Mouse (Mus musculus) midbrain, embryonic 14.5 days (tissue): ENCODE data around the gene Dtx1. TPM values are rescaled to one million over a fixed set of nuclear protein-coding genes. Genes with fewer than 3 reads are reported as not detected.

Experiments used
- ATAC-seq: fragments of 200-750 bp; cut with Nextera tagmentation; 2 replicates; pipeline ENCODE4 v1.8.0; 2017; ENCODE audit warnings: moderate number of reproducible peaks, moderate library complexity; ENCODE audit not compliant: low FRiP score, low TSS enrichment
- DNase-seq: peaks from one replicate; pipeline ENCODE4 v3.0.0-alpha.2; 2015
- H3K27ac ChIP-seq: fragments of 300-500 bp; sonication (generic); replicated peaks from 2 replicates; pipeline ENCODE4 v1.5.1; 2014; ENCODE audit warnings: mild to moderate bottlenecking, low read depth, low read length, moderate library complexity
- H3K27me3 ChIP-seq: fragments of 300-500 bp; sonication (generic); 2 replicates; pipeline ENCODE4 v1.6.1; 2014; ENCODE audit warnings: low read length, control low read depth, mixed read lengths; ENCODE audit not compliant: control insufficient read depth, insufficient read depth
- H3K36me3 ChIP-seq: fragments of 300-500 bp; sonication (generic); 2 replicates; pipeline ENCODE4 v1.6.1; 2014; ENCODE audit warnings: low read length, control low read depth; ENCODE audit not compliant: control insufficient read depth, insufficient read depth
- H3K4me1 ChIP-seq: fragments of 300-500 bp; sonication (generic); 2 replicates; pipeline ENCODE4 v1.6.1; 2014; ENCODE audit warnings: mild to moderate bottlenecking, antibody characterized with exemption, low read length, control low read depth; ENCODE audit not compliant: control insufficient read depth, insufficient read depth
- H3K4me2 ChIP-seq: fragments of 300-500 bp; sonication (generic); 2 replicates; pipeline ENCODE4 v1.6.1; 2014; ENCODE audit warnings: mild to moderate bottlenecking, low read length, moderate library complexity
- H3K4me3 ChIP-seq: fragments of 300-500 bp; sonication (generic); replicated peaks from 2 replicates; pipeline ENCODE4 v1.5.1; 2014; ENCODE audit warnings: low read depth, low read length
- H3K9ac ChIP-seq: fragments of 300-500 bp; sonication (generic); replicated peaks from 2 replicates; pipeline ENCODE4 v1.6.1; 2014; ENCODE audit warnings: mild to moderate bottlenecking, low read length, moderate library complexity
- H3K9me3 ChIP-seq: fragments of 300-500 bp; sonication (generic); 2 replicates; pipeline ENCODE4 v1.6.1; 2016; ENCODE audit warnings: low read length, control low read depth, mixed read lengths; ENCODE audit not compliant: control insufficient read depth
- WGBS: fragments of 180-500 bp; shearing (Covaris S2); extraction: QIAGEN DNeasy Blood & Tissue Kit; methylation state at CpG from one replicate; pipeline ENCODE4 v1.1.7; 2014; 5-methylcytosine and 5-hydroxymethylcytosine counted together
- polyA plus RNA-seq: library from polyadenylated mRNA; unstranded; fragments of >200 nt; fragmentation: Nextera tagmentation; extraction: Ambion mirVana; gene quantifications from 2 replicates; pipeline ENCODE4 v1.2.1, GENCODE M21; 2014

Dtx1 gene
- polyA plus RNA-seq, 1 experiment from 2014 or later: 50.0 TPM

GRCm38 (mm10) chr5:120711416-120711815 is 311 bp downstream of the Dtx1 start:
- H3K4me1 ChIP-seq: peaks cover 26% of the 10 kb centered on the region
- peak overlapping the region; percentile 94 for H3K9ac ChIP-seq
- DNase-seq: peak; percentile 80
- H3K36me3 ChIP-seq: no peaks in the 10 kb centered on the region
- no peak for ATAC-seq
- 2% methylated on average over 43 of the region's 43 CpGs for WGBS
- no peaks in the 10 kb centered on the region for H3K9me3 ChIP-seq
- peaks cover 4% of the 10 kb centered on the region; the same call in 1 of the 2 replicates for H3K27me3 ChIP-seq
- peak overlapping the region; percentile 82 for H3K4me2 ChIP-seq
- H3K27ac ChIP-seq: peak overlapping the region; percentile 90
- peak overlapping the region; percentile 67 for H3K4me3 ChIP-seq

GRCm38 (mm10) chr5:120710826-120711248 is 890 bp downstream of the Dtx1 start:
- WGBS: under 1% methylated on average over 33 of the region's 34 CpGs
- Histone ChIP-seq H3K9me3 (no peaks in the 10 kb centered on the region), H3K27ac (peak overlapping the region; percentile 90), H3K27me3 (peaks cover 4% of the 10 kb centered on the region; the same call in 1 of the 2 replicates), H3K4me3 (peak overlapping the region; percentile 67), H3K4me1 (peaks cover 26% of the 10 kb centered on the region), H3K9ac (peak overlapping the region; percentile 94), H3K4me2 (peak overlapping the region; percentile 82), H3K36me3 (no peaks in the 10 kb centered on the region)
- DNase-seq (peak; percentile 73), ATAC-seq (peak; percentile 32; the same call in 1 of the 2 replicates)

GRCm38 (mm10) chr5:120710161-120710825 is 1.4 kb downstream of the Dtx1 start:
- H3K4me1 ChIP-seq: peaks cover 26% of the 10 kb centered on the region
- DNase-seq (peak; percentile 77), ATAC-seq (peak; percentile 28)
- under 1% methylated on average over 40 of the region's 40 CpGs for WGBS
- H3K27me3 ChIP-seq: peaks cover 4% of the 10 kb centered on the region; the same call in 1 of the 2 replicates
- peak overlapping the region; percentile 82 for H3K4me2 ChIP-seq
- H3K27ac ChIP-seq: peak overlapping the region; percentile 90
- H3K9me3 ChIP-seq: no peaks in the 10 kb centered on the region
- peak overlapping the region; percentile 94 for H3K9ac ChIP-seq
- H3K36me3 ChIP-seq: no peaks in the 10 kb centered on the region
- peak overlapping the region; percentile 67 for H3K4me3 ChIP-seq

GRCm38 (mm10) chr5:120706976-120707375 is 4.8 kb downstream of the Dtx1 start:
- ATAC-seq: no peak
- Histone ChIP-seq H3K9me3 (no peaks in the 10 kb centered on the region), H3K4me3 (peak overlapping the region; percentile 24), H3K27me3 (no peaks in the 10 kb centered on the region), H3K4me2 (peak overlapping the region; percentile 55), H3K36me3 (no peaks in the 10 kb centered on the region), H3K4me1 (peaks cover 37% of the 10 kb centered on the region), H3K9ac (no peak overlapping the region; the same call in 1 of the 2 replicates), H3K27ac (no peak overlapping the region)
- peak; percentile 55 for DNase-seq
- WGBS: 28% methylated on average over 13 of the region's 13 CpGs

- peak overlapping the region; percentile 24 for H3K4me3 ChIP-seq
- no peaks in the 10 kb centered on the region for H3K27me3 ChIP-seq
- ATAC-seq (no peak), DNase-seq (peak; percentile 58)
- H3K4me1 ChIP-seq: peaks cover 37% of the 10 kb centered on the region
- no peaks in the 10 kb centered on the region for H3K36me3 ChIP-seq
- H3K9ac ChIP-seq: no peak overlapping the region; the same call in 1 of the 2 replicates
- 1% methylated on average over 16 of the region's 16 CpGs for WGBS
- H3K27ac ChIP-seq: no peak overlapping the region
- no peaks in the 10 kb centered on the region for H3K9me3 ChIP-seq
- peak overlapping the region; percentile 55 for H3K4me2 ChIP-seq
Measured at GRCm38 (mm10) chr5:120706541-120706940, 5.2 kb downstream of the Dtx1 start.

- Histone ChIP-seq H3K27ac (no peak overlapping the region), H3K36me3 (no peaks in the 10 kb centered on the region), H3K9ac (no peak overlapping the region), H3K4me3 (no peak overlapping the region), H3K9me3 (no peaks in the 10 kb centered on the region), H3K27me3 (no peaks in the 10 kb centered on the region), H3K4me2 (no peak overlapping the region), H3K4me1 (peaks cover 33% of the 10 kb centered on the region)
- no peak for DNase-seq
- ATAC-seq: no peak
- WGBS: 44% methylated on average over 6 of the region's 6 CpGs
Measured at GRCm38 (mm10) chr5:120704421-120704820, 7.3 kb downstream of the Dtx1 start.

- Histone ChIP-seq H3K36me3 (no peaks in the 10 kb centered on the region), H3K27me3 (no peaks in the 10 kb centered on the region), H3K9me3 (no peaks in the 10 kb centered on the region), H3K27ac (no peak overlapping the region), H3K4me3 (no peak overlapping the region), H3K4me1 (peaks cover 34% of the 10 kb centered on the region), H3K9ac (no peak overlapping the region), H3K4me2 (no peak overlapping the region)
- 83% methylated on average over 3 of the region's 3 CpGs for WGBS
- ATAC-seq (no peak), DNase-seq (no peak)
Measured at GRCm38 (mm10) chr5:120703660-120704059, 8.1 kb downstream of the Dtx1 start.

- no peak for ATAC-seq
- H3K9ac ChIP-seq: no peak overlapping the region
- H3K4me3 ChIP-seq: no peak overlapping the region
- H3K4me2 ChIP-seq: no peak overlapping the region
- no peak overlapping the region for H3K27ac ChIP-seq
- H3K27me3 ChIP-seq: no peaks in the 10 kb centered on the region
- 82% methylated on average over 2 of the region's 2 CpGs for WGBS
- no peaks in the 10 kb centered on the region for H3K9me3 ChIP-seq
- DNase-seq: no peak
- H3K36me3 ChIP-seq: no peaks in the 10 kb centered on the region
- H3K4me1 ChIP-seq: peaks cover 29% of the 10 kb centered on the region
Measured at GRCm38 (mm10) chr5:120702969-120703368, 8.8 kb downstream of the Dtx1 start.

- no peak for ATAC-seq
- Histone ChIP-seq H3K9ac (no peak overlapping the region), H3K4me3 (no peak overlapping the region), H3K4me1 (peaks cover 29% of the 10 kb centered on the region), H3K27me3 (no peaks in the 10 kb centered on the region), H3K9me3 (no peaks in the 10 kb centered on the region), H3K27ac (no peak overlapping the region), H3K4me2 (no peak overlapping the region), H3K36me3 (no peaks in the 10 kb centered on the region)
- DNase-seq: no peak
- 78% methylated on average over 4 of the region's 4 CpGs for WGBS
Measured at GRCm38 (mm10) chr5:120702421-120702820, 9.3 kb downstream of the Dtx1 start.
